Mouse (Mus musculus) mature B cell (primary cell): Measurements from ENCODE around the gene Angptl4.
"Not testable (repeated sequence)": the region's sequence is repeated elsewhere in the genome, so short reads cannot be mapped to it uniquely, and the experiment has no call there.

ENCODE experiments used
- in situ Hi-C: fragments of 300-500 bp; cut with MboI; formaldehyde crosslinking; loops from 2 replicates; pipeline ENCODE4 v1.14.3; 2019

The Angptl4 gene

DNA sequence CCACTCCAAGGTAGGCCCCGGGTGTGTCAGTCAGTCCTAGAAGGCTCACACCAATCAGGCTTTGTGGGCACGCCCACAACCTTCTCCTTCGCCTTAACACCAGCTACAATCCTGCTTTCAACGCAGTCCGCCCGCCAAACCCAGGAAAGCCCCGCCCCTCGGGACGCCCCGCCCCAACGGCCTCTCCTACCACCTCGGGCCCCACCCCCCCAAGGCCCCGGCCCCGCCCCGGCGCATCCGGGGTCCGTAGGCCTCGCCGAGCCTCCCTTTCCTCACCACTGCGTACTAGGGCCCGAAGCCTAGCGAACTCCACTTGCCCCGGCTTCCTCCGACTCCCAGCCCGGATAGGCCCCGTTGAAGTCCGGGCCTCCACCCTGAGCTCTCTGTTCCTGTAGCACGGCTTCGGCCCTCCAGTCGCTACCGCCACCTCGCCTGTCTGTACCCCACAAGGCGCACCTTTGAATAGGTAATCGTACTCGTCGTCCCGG lies 21.8 kb downstream of the Angptl4 start:
- in situ Hi-C loops = no loop called here

- in situ Hi-C loops = no loop called here
Observed at GRCm38 (mm10) chr17:33757231-33757630, 24.4 kb downstream of the Angptl4 start.

DNA sequence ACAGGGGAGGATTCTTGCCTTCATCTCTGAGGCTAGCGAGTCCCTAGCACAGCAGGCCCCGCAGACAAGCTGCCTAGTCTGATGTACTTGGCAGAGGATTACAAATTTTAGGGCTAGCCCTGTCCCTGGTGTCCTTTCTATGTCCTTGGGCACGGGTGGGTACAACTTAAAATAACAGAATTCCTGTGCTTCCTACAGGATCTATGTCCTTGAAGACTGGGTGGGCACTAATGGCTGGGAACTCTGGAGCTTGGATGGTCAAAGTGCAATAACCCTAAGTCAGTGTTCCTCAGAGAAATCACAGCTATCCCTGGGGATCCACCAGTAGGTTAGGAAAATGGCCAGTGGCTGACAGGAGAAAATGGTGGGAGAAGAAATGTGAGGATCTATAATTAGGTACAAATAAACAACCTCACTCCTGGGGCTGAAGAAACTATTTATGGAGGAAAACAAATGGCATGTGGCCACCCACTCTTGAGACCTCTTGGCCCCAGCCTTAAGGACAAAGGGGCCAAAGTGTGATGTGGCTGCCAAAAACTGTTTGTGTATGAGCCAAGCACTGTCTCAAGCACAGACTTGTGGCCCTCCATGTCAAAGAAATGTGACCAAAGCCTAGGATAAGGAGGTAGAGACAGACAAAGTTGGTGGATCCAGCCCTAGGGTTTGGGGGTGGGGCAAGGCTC lies 25.4 kb downstream of the Angptl4 start:
- in situ Hi-C loops = no loop called here

GRCm38 (mm10) chr17:33755418-33756107 lies 26.1 kb downstream of the Angptl4 start:
- in situ Hi-C loops = no loop called here

DNA sequence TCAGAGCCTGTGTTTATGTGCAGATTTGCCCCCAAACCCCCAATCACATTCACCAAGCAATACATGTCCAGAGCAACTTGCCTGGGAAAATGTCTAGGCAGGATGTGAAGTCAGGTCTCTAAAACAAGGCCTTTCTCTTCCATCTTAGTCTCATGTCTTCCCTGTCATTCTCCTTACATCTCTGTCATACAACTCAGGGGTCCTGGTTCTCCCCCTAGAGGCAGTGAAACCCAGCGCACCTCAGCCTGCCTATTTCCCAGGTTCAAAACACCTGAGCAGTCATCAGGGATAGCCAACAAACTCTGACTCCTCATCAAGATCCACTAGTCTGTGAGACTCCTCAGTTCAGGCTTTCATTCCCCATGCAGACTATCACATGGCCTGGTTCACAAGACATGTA lies 27.0 kb downstream of the Angptl4 start:
- in situ Hi-C loops = no loop called here

- in situ Hi-C loops = no loop called here
Observed at GRCm38 (mm10) chr17:33752297-33752696, 29.3 kb downstream of the Angptl4 start.

DNA sequence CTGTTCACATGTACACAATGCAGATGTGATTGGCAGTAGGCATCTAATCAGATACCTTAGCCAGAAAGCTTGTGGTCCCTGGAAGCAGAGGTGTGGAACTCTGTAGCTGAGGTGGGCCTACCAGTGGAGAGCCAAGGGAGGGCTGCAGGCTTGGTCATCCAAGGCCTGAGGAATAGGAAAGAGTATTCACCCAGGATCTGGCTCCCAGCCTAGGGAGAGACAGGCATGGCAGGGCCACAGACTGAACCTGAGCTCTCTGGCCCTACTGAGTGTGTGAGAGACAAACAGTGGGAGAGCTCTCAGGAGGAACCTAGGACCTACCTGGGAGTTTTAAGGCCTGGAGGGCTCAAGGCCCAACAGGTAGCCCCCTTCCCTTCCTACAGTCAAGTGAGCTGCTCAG lies 30.4 kb downstream of the Angptl4 start:
- in situ Hi-C loops = no loop called here

DNA sequence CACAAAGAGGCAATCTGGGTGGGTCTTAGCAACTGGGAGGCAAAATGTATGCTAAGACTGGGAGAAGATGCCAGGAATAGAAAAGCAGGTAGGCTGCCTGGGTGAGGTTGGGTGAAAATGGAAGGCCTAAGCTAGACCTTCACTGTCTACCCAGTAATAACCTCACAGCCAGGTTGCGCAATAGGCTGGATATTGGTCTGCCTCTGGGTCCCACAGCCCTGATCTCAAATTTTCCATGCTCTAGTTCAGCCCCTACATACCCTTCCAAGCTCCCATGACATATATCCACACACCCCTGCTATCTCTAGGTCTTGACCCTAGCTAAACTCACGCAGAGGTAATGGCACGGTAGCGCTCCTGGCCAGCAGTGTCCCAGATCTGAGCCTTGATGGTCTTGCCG lies 32.2 kb downstream of the Angptl4 start:
- in situ Hi-C loops = no loop called here

DNA sequence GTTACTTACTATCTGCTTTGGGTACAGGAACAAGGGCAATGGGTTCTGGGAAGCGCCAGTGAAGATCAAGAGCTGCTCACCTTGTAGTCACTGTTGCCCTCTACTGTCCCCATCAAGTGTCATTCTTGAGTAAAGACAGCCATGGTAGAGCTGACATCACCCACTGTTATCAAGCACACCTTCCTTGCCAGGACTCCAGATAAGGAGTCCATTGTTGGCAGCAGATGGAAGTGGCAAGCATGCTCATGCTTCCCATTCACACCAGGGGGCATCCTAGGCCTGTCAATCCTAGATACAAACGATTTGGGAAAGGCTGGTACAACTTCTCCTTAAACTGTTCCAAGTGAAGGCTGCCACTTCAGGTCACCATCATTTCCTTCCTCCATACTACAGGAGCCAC lies 35.6 kb downstream of the Angptl4 start:
- in situ Hi-C loops = no loop called here

- in situ Hi-C loops = no loop called here
Observed at GRCm38 (mm10) chr17:33744686-33745384, 36.8 kb downstream of the Angptl4 start.

GRCm38 (mm10) chr17:33742420-33742819 lies 39.2 kb downstream of the Angptl4 start:
- in situ Hi-C loops = no loop called here

- in situ Hi-C loops = not testable (repeated sequence)
Observed at GRCm38 (mm10) chr17:33733526-33733925, 48.1 kb downstream of the Angptl4 start.

GRCm38 (mm10) chr17:33732556-33733083 lies 49.0 kb downstream of the Angptl4 start:
- in situ Hi-C loops = not testable (repeated sequence)

GRCm38 (mm10) chr17:33729215-33729614 lies 52.4 kb downstream of the Angptl4 start:
- in situ Hi-C loops = no loop called here

GRCm38 (mm10) chr17:33728396-33728795 lies 53.2 kb downstream of the Angptl4 start:
- in situ Hi-C loops = no loop called here
